Mouse (Mus musculus) CH12.LX (cell line): ENCODE measurements at regions not wholly inside any gene's neighbourhood (a gene's known extent, or its start where the extent isn't known, plus 50 kb on each side); places are given as distances from the start of the nearest gene placed in this dataset.

Source experiments
- DNase-seq: peaks from one replicate; pipeline ENCODE4 v3.0.0-alpha.2; 2013; ENCODE audit errors: extremely low read depth
- H3K27ac ChIP-seq: 2 replicates; pipeline ENCODE4 v1.5.1; 2012; ENCODE audit warnings: low read depth, mild to moderate bottlenecking, control low read depth, moderate library complexity; ENCODE audit not compliant: insufficient read depth
- H3K27me3 ChIP-seq: replicated peaks from 2 replicates; pipeline ENCODE3; 2012; ENCODE audit warnings: inconsistent platforms
- H3K36me3 ChIP-seq, 2 experiments: replicated peaks in 1 of 2; 2 replicates each; pipeline versions ENCODE3 to v1.6.1; 2012; ENCODE audit warnings: inconsistent platforms in 1 of 2, low read length in 1 of 2, mild to moderate bottlenecking in 1 of 2, mixed read lengths in 1 of 2, moderate library complexity in 1 of 2; ENCODE audit not compliant: control insufficient read depth in 1 of 2, insufficient read depth in 1 of 2
- H3K4me1 ChIP-seq, 2 experiments: 2 replicates each; pipeline ENCODE4 v1.6.1; 2012; ENCODE audit warnings: inconsistent platforms in 1 of 2, moderate library complexity in 1 of 2; ENCODE audit not compliant: insufficient read depth in 2 of 2, control insufficient read depth in 1 of 2
- H3K4me2 ChIP-seq: 2 replicates; pipeline ENCODE4 v1.6.1; 2012; ENCODE audit warnings: low read depth, mild to moderate bottlenecking, control low read depth; ENCODE audit not compliant: poor library complexity, insufficient read depth, severe bottlenecking
- H3K4me3 ChIP-seq, 3 experiments: fragments of 150-350 bp in 1 of 3; sonication (generic) in 1 of 3; replicated peaks in 1 of 3; 2 replicates each; pipeline versions ENCODE3 to v1.5.1; 2011 to 2012; ENCODE audit warnings: low read depth in 2 of 3, low read length in 2 of 3, mild to moderate bottlenecking in 2 of 3, moderate library complexity in 2 of 3, control low read depth in 1 of 3, improper control_type of control experiment in 1 of 3, inconsistent platforms in 1 of 3, mixed read lengths in 1 of 3; ENCODE audit not compliant: poor library complexity in 1 of 3
- H3K79me2 ChIP-seq: replicated peaks from 2 replicates; pipeline ENCODE4 v1.6.1; 2012; ENCODE audit warnings: mild to moderate bottlenecking, moderate library complexity; ENCODE audit not compliant: control insufficient read depth, poor library complexity, insufficient read depth, severe bottlenecking; ENCODE audit errors: extremely low read depth
- H3K9ac ChIP-seq: 2 replicates; pipeline ENCODE4 v1.6.1; 2012; ENCODE audit warnings: low read depth, mild to moderate bottlenecking, control low read depth, moderate library complexity; ENCODE audit not compliant: insufficient read depth
- H3K9me3 ChIP-seq: replicated peaks from 2 replicates; pipeline ENCODE3; 2012; ENCODE audit warnings: low read length, inconsistent platforms, mixed read lengths
- BHLHE40 ChIP-seq: IDR thresholded peaks from 2 replicates; pipeline ENCODE4 v1.6.1; 2011; ENCODE audit warnings: mild to moderate bottlenecking, low read depth, low read length, improper control_type of control experiment
- CHD1 ChIP-seq: IDR thresholded peaks from 2 replicates; pipeline ENCODE4 v1.6.1; 2012; ENCODE audit warnings: low read depth, low read length, improper control_type of control experiment, inconsistent platforms
- CHD2 ChIP-seq: IDR thresholded peaks from 2 replicates; pipeline ENCODE4 v1.6.1; 2011; ENCODE audit warnings: low read length, improper control_type of control experiment
- CTCF ChIP-seq, 2 experiments: IDR thresholded peaks in 1 of 2; conservative IDR thresholded peaks in 1 of 2; 2 replicates each; pipeline ENCODE4 v1.5.1; 2011 to 2012; ENCODE audit warnings: low read depth in 2 of 2, low read length in 2 of 2, improper control_type of control experiment in 1 of 2, inconsistent platforms in 1 of 2, mild to moderate bottlenecking in 1 of 2, moderate library complexity in 1 of 2
- ETS1 ChIP-seq: conservative IDR thresholded peaks from 2 replicates; pipeline ENCODE4 v1.6.1; 2012; ENCODE audit warnings: low read depth, mild to moderate bottlenecking, inconsistent platforms, low read length, improper control_type of control experiment, moderate library complexity
- IRF4 ChIP-seq: IDR thresholded peaks from 2 replicates; pipeline ENCODE4 v1.6.1; 2014; ENCODE audit warnings: low read depth, mild to moderate bottlenecking, inconsistent platforms, low read length, improper control_type of control experiment
- JUND ChIP-seq: conservative IDR thresholded peaks from 2 replicates; pipeline ENCODE4 v1.6.1; 2011; ENCODE audit warnings: low read depth, low read length, improper control_type of control experiment
- KAT2A ChIP-seq: IDR thresholded peaks from 2 replicates; pipeline ENCODE4 v1.6.1; 2012; ENCODE audit warnings: low read length, improper control_type of control experiment, inconsistent platforms; ENCODE audit not compliant: insufficient replicate concordance
- MAFK ChIP-seq: IDR thresholded peaks from 2 replicates; pipeline ENCODE4 v1.6.1; 2011; ENCODE audit warnings: low read length, improper control_type of control experiment; ENCODE audit not compliant: insufficient replicate concordance
- MAX ChIP-seq: IDR thresholded peaks from 2 replicates; pipeline ENCODE4 v1.6.1; 2011; ENCODE audit warnings: low read length, improper control_type of control experiment
- MEF2A ChIP-seq: IDR thresholded peaks from 2 replicates; pipeline ENCODE4 v1.6.1; 2014; ENCODE audit warnings: low read depth, mild to moderate bottlenecking, inconsistent platforms, low read length, improper control_type of control experiment, borderline replicate concordance
- MXI1 ChIP-seq: IDR thresholded peaks from 2 replicates; pipeline ENCODE4 v1.6.1; 2011; ENCODE audit warnings: mild to moderate bottlenecking, low read depth, low read length, improper control_type of control experiment
- MYC ChIP-seq: IDR thresholded peaks from 2 replicates; pipeline ENCODE4 v1.6.1; 2011; ENCODE audit warnings: low read depth, mild to moderate bottlenecking, improper control_type of control experiment, low read length
- POLR2AphosphoS2 ChIP-seq: IDR thresholded peaks from 2 replicates; pipeline ENCODE4 v1.6.1; 2011; ENCODE audit warnings: low read depth, low read length, improper control_type of control experiment
- SIN3A ChIP-seq: IDR thresholded peaks from 2 replicates; pipeline ENCODE4 v1.6.1; 2012; ENCODE audit warnings: low read length, improper control_type of control experiment, inconsistent platforms
- TCF12 ChIP-seq: IDR thresholded peaks from 2 replicates; pipeline ENCODE4 v1.6.1; 2014; ENCODE audit warnings: low read depth, mild to moderate bottlenecking, inconsistent platforms, low read length, improper control_type of control experiment
- USF1 ChIP-seq: IDR thresholded peaks from 2 replicates; pipeline ENCODE4 v1.6.1; 2014; ENCODE audit warnings: low read depth, mild to moderate bottlenecking, inconsistent platforms, low read length, improper control_type of control experiment
- USF2 ChIP-seq: conservative IDR thresholded peaks from 2 replicates; pipeline ENCODE4 v1.6.1; 2011; ENCODE audit warnings: low read depth, low read length, improper control_type of control experiment
- ZNF384 ChIP-seq: IDR thresholded peaks from 2 replicates; pipeline ENCODE4 v1.6.1; 2012; ENCODE audit warnings: low read depth, low read length, improper control_type of control experiment, inconsistent platforms
- dilution Hi-C: fragments of 300-500 bp; cut with MboI; formaldehyde crosslinking; loops from 2 replicates; pipeline ENCODE4 v1.14.3; 2020; ENCODE audit warnings: low sequenced_read_pairs; ENCODE audit not compliant: extremely low pct_unique_long_range_greater_than_20kb, extremely low pct_ligation_motif_present
- in situ Hi-C: fragments of 300-500 bp; cut with MboI; formaldehyde crosslinking; loops from 3 replicates; pipeline ENCODE4 v1.14.3; 2019; ENCODE audit warnings: low sequenced_read_pairs, low pct_ligation_motif_present, low pct_unique_long_range_greater_than_20kb, mixed read lengths

DNA sequence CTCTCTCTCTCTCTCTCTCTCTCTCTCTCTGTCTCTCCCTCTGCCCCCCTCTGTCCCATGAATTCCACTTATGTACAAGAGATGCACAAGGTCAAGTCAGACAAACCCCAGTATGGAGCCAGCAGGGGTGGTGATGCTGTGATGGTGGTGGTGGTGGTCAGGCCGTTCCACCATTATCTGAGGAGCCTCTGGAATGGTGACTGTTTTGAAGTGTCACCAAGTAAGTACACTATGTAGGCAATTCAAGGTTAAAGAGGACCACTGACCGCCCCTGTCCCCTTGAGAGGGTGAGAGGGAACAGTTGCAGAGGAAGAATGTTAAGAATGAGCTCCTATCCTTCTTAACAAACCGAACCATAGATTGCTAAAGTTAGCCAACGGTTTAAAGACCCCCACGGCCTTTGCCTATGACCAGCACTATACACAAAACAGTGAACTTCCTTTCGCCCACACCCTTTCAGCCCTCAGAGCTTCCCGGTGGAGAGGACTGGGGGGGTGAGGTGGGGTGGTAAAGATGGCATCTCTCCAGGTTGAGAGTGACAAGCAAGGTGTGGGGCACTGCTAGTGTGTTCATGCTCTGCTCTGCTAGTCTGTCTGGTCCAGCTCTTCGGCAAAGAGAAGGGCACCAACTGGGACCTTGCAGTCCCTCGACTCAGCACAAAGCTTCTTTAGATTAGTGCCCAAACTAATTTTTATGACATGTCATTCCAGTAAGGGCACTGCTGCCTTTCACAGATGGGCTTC lies 128.7 kb upstream of the Ankrd55 start:
- in situ Hi-C loops, result no loop called here
- dilution Hi-C loops, result no loop called here

GRCm38 (mm10) chr13:112160173-112160641 lies 128.0 kb upstream of the Ankrd55 start:
- Histone ChIP-seq H3K4me3 (no peak overlapping the region), H3K4me2 (no peak overlapping the region), H3K79me2 (no peaks in the 10 kb centered on the region), H3K27ac (no peak overlapping the region), H3K36me3 (no peaks in the 10 kb centered on the region), H3K9ac (no peak overlapping the region), H3K4me1 (peaks cover 3 to 8% of the 10 kb centered on the region in 2 experiments; a peak in 3 of 4 replicates)
- DNase-seq, result no peak
- dilution Hi-C loops, result no loop called here
- TF ChIP-seq JUND, result no peak
- no peak for TF ChIP-seq KAT2A
- TF ChIP-seq MYC, result no peak
- TF ChIP-seq TCF12, result no peak
- TF ChIP-seq, all 38 proteins: peak for 0
- Histone ChIP-seq H3K27me3 (no peaks in the 10 kb centered on the region), H3K9me3 (peaks cover 2% of the 10 kb centered on the region)
- in situ Hi-C loops, result no loop called here

More for the DNA sequence above, 128.7 kb upstream of the Ankrd55 start:
- Histone ChIP-seq H3K4me2 (no peak overlapping the region), H3K79me2 (no peaks in the 10 kb centered on the region), H3K4me1 (peaks cover 3 to 8% of the 10 kb centered on the region in 2 experiments; a peak in 3 of 4 replicates), H3K4me3 (no peak overlapping the region), H3K36me3 (no peaks in the 10 kb centered on the region), H3K9me3 (peaks cover 2% of the 10 kb centered on the region), H3K27ac (no peak overlapping the region), H3K9ac (no peak overlapping the region), H3K27me3 (no peaks in the 10 kb centered on the region)
- TF ChIP-seq MAX (no peak), MXI1 (no peak), SIN3A (no peak), ETS1 (no peak), BHLHE40 (no peak), MYC (no peak), USF1 (no peak), MEF2A (no peak), CTCF (conservative IDR thresholded peaks at IDR 0.05 in 1 of 2, IDR thresholded peaks at IDR 0.05 in 1 of 2; ENCODE audit: low read depth in 2 of 2, low read length in 2 of 2) (no peak), POLR2AphosphoS2 (no peak), JUND (no peak), MAFK (no peak), CHD2 (no peak), ZNF384 (no peak), CHD1 (no peak), IRF4 (no peak), USF2 (no peak)
- no peak for DNase-seq
